Mouse (Mus musculus): ENCODE data around the gene Kcnab3. TPM values are rescaled to one million over a fixed set of nuclear protein-coding genes. Genes with fewer than 3 reads are reported as not detected.

Kcnab3 gene
- 1.2 TPM for polyA plus RNA-seq (2015; fragmentation: Illumina TruSeq; extraction: RNeasy Lipid Tissue Mini Kit (QIAGEN cat#74804); ENCODE audit: insufficient read depth, low replicate concordance)

GRCm38 (mm10) chr11:69325628-69326407 lies at the start of gene Kcnab3:
Gene Kcnab3 (plus strand): TSS chr11:69326258.

GRCm38 (mm10) chr11:69323667-69324111 lies 2.4 kb upstream of the Kcnab3 start, which contains the start of the genes Cntrob and Trappc1:
Gene Cntrob (minus strand): TSS chr11:69323775.
Gene Trappc1 (plus strand): TSS chr11:69323980.

DNA sequence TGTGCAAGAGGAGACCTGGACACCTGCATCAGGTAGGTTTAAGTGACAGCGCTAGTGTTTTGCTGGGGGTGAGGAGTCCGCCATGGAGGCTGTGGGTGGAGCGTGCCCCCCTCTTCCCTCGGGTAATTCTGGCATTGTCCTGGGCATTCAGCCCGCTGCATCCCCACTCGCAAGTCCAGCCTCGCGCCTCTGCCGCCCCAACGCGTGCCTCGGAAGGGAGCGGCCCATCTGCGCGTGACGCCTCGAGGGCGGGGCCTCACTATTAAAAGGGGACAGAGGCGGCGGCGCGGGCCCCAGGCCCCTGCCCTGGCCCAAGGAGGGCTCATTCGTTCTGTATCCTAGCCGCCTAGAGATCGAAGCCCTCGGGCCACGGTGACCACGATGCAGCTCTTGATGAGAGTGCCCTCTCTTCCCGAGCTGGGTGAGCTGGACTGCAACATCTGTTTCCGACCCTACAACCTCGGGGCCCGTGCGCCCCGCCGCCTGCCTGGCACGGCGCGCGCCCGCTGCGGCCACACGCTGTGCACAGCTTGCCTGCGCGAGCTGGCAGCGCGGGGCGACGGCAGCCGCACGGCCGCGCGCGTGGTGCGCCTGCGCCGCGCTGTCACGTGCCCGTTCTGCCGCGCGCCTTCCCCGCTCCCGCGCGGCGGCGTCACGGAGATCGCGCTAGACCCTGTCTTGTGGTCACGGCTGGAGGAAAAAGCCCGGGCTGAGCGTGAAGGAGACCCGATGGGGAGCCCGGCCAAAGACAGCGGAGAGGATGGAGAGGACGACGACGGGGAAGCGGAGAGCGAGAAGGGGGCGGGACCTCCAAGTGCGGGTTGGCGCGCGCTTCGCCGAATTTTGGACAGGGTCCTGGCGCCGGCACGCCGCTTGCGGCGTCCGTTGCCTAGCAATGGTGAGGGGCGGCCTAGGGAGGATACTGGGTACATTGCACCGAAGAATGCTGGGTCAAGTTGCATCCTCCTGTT lies 14.4 kb downstream of the Kcnab3 start, which contains the start of gene Rnf227:
Gene Rnf227, plus strand, starts transcription at position 301 of the 971 bp plus-strand sequence.

DNA sequence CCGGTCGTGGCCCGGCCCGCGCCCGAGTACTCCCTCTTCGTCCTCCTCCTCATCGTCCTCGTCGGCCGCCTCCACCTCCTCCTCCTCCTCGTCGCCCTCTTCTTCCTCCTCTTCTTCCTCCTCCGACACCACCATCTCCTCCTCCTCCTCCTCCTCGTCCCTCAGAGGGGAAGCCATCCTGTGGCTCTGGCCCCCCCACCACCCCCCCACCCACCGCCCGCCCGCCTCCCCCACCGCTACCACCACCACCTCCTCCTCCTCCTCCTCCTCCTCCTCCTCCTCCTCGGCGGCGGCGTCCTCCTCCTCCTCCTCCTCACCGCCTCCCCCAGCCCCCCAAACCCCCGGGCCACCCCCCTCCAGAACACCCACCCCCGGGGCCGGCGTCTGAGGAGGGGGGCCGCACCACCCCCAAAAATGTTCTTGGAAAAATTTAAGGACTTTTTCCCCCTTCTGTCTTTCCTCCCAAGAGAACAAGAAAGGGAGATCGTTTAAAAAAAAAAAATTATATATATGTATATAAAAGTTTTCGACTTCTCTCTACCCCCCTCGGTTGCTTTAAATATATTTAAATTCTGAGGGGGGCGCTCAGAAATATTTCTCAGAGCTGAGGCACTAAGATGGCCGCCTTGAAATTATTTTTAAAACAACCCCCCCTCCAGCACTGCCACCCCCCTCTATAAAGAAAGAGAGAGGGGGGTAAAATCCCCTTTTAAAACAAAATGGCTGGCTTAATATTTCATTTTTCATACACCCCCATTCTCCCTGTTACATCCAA lies 43.3 kb downstream of the Kcnab3 start, which contains the start of gene Chd3:
Gene Chd3, minus strand, starts transcription at position 192 of the 775 bp plus-strand sequence.

Other genes starting within 250 kb of the Kcnab3 start
- 199 TPM for gene Vamp2, start 237.8 kb upstream of the Kcnab3 start, polyA plus RNA-seq (2015; fragmentation: Illumina TruSeq; extraction: RNeasy Lipid Tissue Mini Kit (QIAGEN cat#74804); ENCODE audit: insufficient read depth, low replicate concordance)
- 8.1 TPM for gene Per1, start 231.0 kb upstream of the Kcnab3 start, polyA plus RNA-seq (2015; fragmentation: Illumina TruSeq; extraction: RNeasy Lipid Tissue Mini Kit (QIAGEN cat#74804); ENCODE audit: insufficient read depth, low replicate concordance)
- 0.12 TPM for gene Hes7, start 205.9 kb upstream of the Kcnab3 start, polyA plus RNA-seq (2015; fragmentation: Illumina TruSeq; extraction: RNeasy Lipid Tissue Mini Kit (QIAGEN cat#74804); ENCODE audit: insufficient read depth, low replicate concordance)
- 0.44 TPM for gene 9130213A22Rik, start 203.7 kb upstream of the Kcnab3 start, polyA plus RNA-seq (2015; fragmentation: Illumina TruSeq; extraction: RNeasy Lipid Tissue Mini Kit (QIAGEN cat#74804); ENCODE audit: insufficient read depth, low replicate concordance)
- 0.50 TPM for gene Aloxe3, start 200.4 kb upstream of the Kcnab3 start, polyA plus RNA-seq (2015; fragmentation: Illumina TruSeq; extraction: RNeasy Lipid Tissue Mini Kit (QIAGEN cat#74804); ENCODE audit: insufficient read depth, low replicate concordance)
- not detected for gene Alox12b, start 169.3 kb upstream of the Kcnab3 start, polyA plus RNA-seq (2015; fragmentation: Illumina TruSeq; extraction: RNeasy Lipid Tissue Mini Kit (QIAGEN cat#74804); ENCODE audit: insufficient read depth, low replicate concordance)
- gene Alox8, start 128.4 kb upstream of the Kcnab3 start, polyA plus RNA-seq (2015; fragmentation: Illumina TruSeq; extraction: RNeasy Lipid Tissue Mini Kit (QIAGEN cat#74804); ENCODE audit: insufficient read depth, low replicate concordance), result 0.25 TPM
- gene Gucy2e, start 89.2 kb upstream of the Kcnab3 start, polyA plus RNA-seq (2015; fragmentation: Illumina TruSeq; extraction: RNeasy Lipid Tissue Mini Kit (QIAGEN cat#74804); ENCODE audit: insufficient read depth, low replicate concordance), result 0.06 TPM
- gene Cntrob, start 2.5 kb upstream of the Kcnab3 start, polyA plus RNA-seq (2015; fragmentation: Illumina TruSeq; extraction: RNeasy Lipid Tissue Mini Kit (QIAGEN cat#74804); ENCODE audit: insufficient read depth, low replicate concordance), result 13.3 TPM
- 112 TPM for gene Trappc1, start 2.3 kb upstream of the Kcnab3 start, polyA plus RNA-seq (2015; fragmentation: Illumina TruSeq; extraction: RNeasy Lipid Tissue Mini Kit (QIAGEN cat#74804); ENCODE audit: insufficient read depth, low replicate concordance)
- gene Rnf227, start 14.2 kb downstream of the Kcnab3 start, polyA plus RNA-seq (2015; fragmentation: Illumina TruSeq; extraction: RNeasy Lipid Tissue Mini Kit (QIAGEN cat#74804); ENCODE audit: insufficient read depth, low replicate concordance), result 3.7 TPM
- gene Chd3, start 43.1 kb downstream of the Kcnab3 start, polyA plus RNA-seq (2015; fragmentation: Illumina TruSeq; extraction: RNeasy Lipid Tissue Mini Kit (QIAGEN cat#74804); ENCODE audit: insufficient read depth, low replicate concordance), result 161 TPM
- 48.9 TPM for gene Naa38, start 69.2 kb downstream of the Kcnab3 start, polyA plus RNA-seq (2015; fragmentation: Illumina TruSeq; extraction: RNeasy Lipid Tissue Mini Kit (QIAGEN cat#74804); ENCODE audit: insufficient read depth, low replicate concordance)
- 35.9 TPM for gene Cyb5d1, start 69.4 kb downstream of the Kcnab3 start, polyA plus RNA-seq (2015; fragmentation: Illumina TruSeq; extraction: RNeasy Lipid Tissue Mini Kit (QIAGEN cat#74804); ENCODE audit: insufficient read depth, low replicate concordance)
- gene Tmem88, start 72.0 kb downstream of the Kcnab3 start, polyA plus RNA-seq (2015; fragmentation: Illumina TruSeq; extraction: RNeasy Lipid Tissue Mini Kit (QIAGEN cat#74804); ENCODE audit: insufficient read depth, low replicate concordance), result 2.4 TPM
- 8.9 TPM for gene Kdm6b, start 87.4 kb downstream of the Kcnab3 start, polyA plus RNA-seq (2015; fragmentation: Illumina TruSeq; extraction: RNeasy Lipid Tissue Mini Kit (QIAGEN cat#74804); ENCODE audit: insufficient read depth, low replicate concordance)
- gene Dnah2, start 222.9 kb downstream of the Kcnab3 start, polyA plus RNA-seq (2015; fragmentation: Illumina TruSeq; extraction: RNeasy Lipid Tissue Mini Kit (QIAGEN cat#74804); ENCODE audit: insufficient read depth, low replicate concordance), result 0.51 TPM
- 0.88 TPM for gene Efnb3, start 233.9 kb downstream of the Kcnab3 start, polyA plus RNA-seq (2015; fragmentation: Illumina TruSeq; extraction: RNeasy Lipid Tissue Mini Kit (QIAGEN cat#74804); ENCODE audit: insufficient read depth, low replicate concordance)

Data from spleen, adult 10 weeks (tissue).